Mouse (Mus musculus) spleen, embryonic (tissue): ENCODE data around the gene Gm6205.
"Not testable (repeated sequence)": the region's sequence is repeated elsewhere in the genome, so short reads cannot be mapped to it uniquely, and the experiment has no call there.

Experiments
- CTCF ChIA-PET: fragments of 350-600 bp; sonication (Branson Sonifier 250); formaldehyde crosslinking; loops from one replicate; lab custom pipeline; 2022; lab: Charles Lee

The Gm6205 gene

DNA sequence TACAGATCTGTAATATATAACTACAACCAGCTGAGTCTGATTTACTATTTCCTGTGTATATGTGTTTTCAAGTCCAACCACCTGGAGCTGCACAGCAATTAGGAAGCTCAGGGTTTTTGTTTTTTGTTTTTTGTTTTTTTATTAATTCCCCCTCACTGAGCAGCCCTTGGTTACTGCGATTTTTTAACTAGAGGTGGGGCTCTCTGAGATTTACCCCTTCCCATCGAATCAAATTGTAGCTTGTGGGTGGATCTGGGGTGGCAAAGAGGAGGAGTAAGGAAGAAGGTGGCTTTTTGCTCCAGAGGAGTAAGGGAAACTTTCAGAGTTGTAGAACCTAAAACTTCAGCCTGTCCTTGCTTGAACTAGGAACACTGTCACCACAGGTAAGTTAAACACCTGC is at the start of gene Gm6205:
Gene Gm6205 (plus strand): TSS at position 301 of the 400 bp plus-strand sequence.
- CTCF ChIA-PET, result not testable (repeated sequence)

- CTCF ChIA-PET, result not testable (repeated sequence)
Observed at GRCm38 (mm10) chr5:94616242-94616641, 31.9 kb upstream of the Gm6205 start, which contains the start of gene Gm3147. Gene Gm3147, minus strand, starts transcription at chr5:94616342.

DNA sequence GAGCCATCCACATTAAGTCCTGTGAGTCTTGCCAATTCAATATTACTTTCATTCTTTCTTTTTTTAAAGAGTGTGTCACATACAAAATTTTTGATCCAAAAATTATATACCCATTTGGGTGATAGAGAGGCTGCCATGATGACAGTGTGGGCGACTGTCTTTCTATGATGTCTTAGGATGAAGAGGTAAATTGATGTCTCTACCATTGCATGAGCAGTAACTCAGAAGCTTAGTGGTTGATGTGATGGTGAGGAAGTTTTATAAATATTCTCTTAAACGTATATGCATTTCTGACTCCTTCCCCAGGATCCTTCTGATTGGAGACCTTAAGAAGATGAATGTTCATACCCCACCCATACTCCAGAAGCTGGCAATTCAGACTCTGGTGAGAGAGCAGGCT is 24.5 kb upstream of the Gm6205 start, which contains the start of gene Gm6509:
Gene Gm6509 (plus strand): TSS at position 301 of the 400 bp plus-strand sequence.
- CTCF ChIA-PET, result not testable (repeated sequence)
